ENCODE assay signal across 10 mouse cellular contexts in genomic region chr7:141079481-141080449, GRCm38 (mm10). TPM values are rescaled to one million over a fixed set of nuclear protein-coding genes. Genes with fewer than 3 reads are reported as not detected.
DNase-seq lines count a peak whose midpoint lies in the region; ATAC-seq and TF ChIP-seq lines count a peak whose summit lies in the region.
"Had no signal": no experiment of that assay in that cellular context is flagged by ENCODE, and none has a peak within 500 bp of the region (broad histone marks: within the 10 kb centered on the region; RNA-seq: fewer than 3 reads in every experiment).

No protein-coding gene starts in this region.

- ATAC-seq in embryonic facial prominence, embryonic 11.5 days (replicated peaks; ENCODE audit: insufficient number of reproducible peaks, low FRiP score, low TSS enrichment, low read depth), result no peak
- peak; percentile 63 for ATAC-seq in kidney, postnatal 0 days (replicated peaks; ENCODE audit: low FRiP score, low read depth)
- ATAC-seq in lung, embryonic 16.5 days (ENCODE audit: low read depth), result peak; percentile 89

- peak overlapping the region; percentile 10; the same call in 1 of the 2 replicates for H3K4me3 ChIP-seq in embryonic facial prominence, embryonic 11.5 days (ENCODE audit: low read depth, low read length)
- peak overlapping the region; percentile 24 for H3K4me3 ChIP-seq in kidney, postnatal 0 days (replicated peaks; ENCODE audit: low read depth, low read length)
- H3K4me3 ChIP-seq in lung, embryonic 16.5 days (ENCODE audit: low read length), result peak overlapping the region; percentile 46
- H3K4me3 ChIP-seq: erythroblast, embryonic 14.5 days had no signal

- no peaks in the 10 kb centered on the region for H3K4me1 ChIP-seq in embryonic facial prominence, embryonic 11.5 days (ENCODE audit: control insufficient read depth, insufficient read depth, low read length)
- no peaks in the 10 kb centered on the region; the same call in 1 of the 2 replicates for H3K4me1 ChIP-seq in kidney, postnatal 0 days (replicated peaks; ENCODE audit: insufficient read depth, low read length)
- peaks cover 3% of the 10 kb centered on the region; the same call in 1 of the 2 replicates for H3K4me1 ChIP-seq in lung, embryonic 16.5 days (replicated peaks; ENCODE audit: control insufficient read depth, insufficient read depth, low read length)

- peak; percentile 52 for DNase-seq in 3134 (ENCODE audit: extremely low read depth, insufficient read length, low spot score)
- DNase-seq in embryonic facial prominence, embryonic 11.5 days (ENCODE audit: low spot score), result no peak
- no peak for DNase-seq in kidney, postnatal 0 days (ENCODE audit: low spot score)
- no peak for DNase-seq in adrenal gland, postnatal 14 days
- DNase-seq in spleen, adult 12 weeks (ENCODE audit: low spot score), result no peak
- no peak for DNase-seq in left cerebral cortex, postnatal 14 days (ENCODE audit: low spot score in 2 of 2)
- DNase-seq: spleen, adult 18-20 months had no signal

- no peak for TF ChIP-seq CTCF in kidney, postnatal 0 days (IDR thresholded peaks at IDR 0.05; ENCODE audit: low read depth)

- 18% methylated on average over 34 of the region's 34 CpGs for WGBS in embryonic facial prominence, embryonic 11.5 days
- 19% methylated on average over 34 of the region's 34 CpGs for WGBS in kidney, postnatal 0 days
- 21% methylated on average over 32 of the region's 34 CpGs for WGBS in lung, embryonic 16.5 days

- peak overlapping the region; percentile 16 for H3K4me2 ChIP-seq in embryonic facial prominence, embryonic 11.5 days (ENCODE audit: low read depth, low read length)
- H3K4me2 ChIP-seq in kidney, postnatal 0 days (ENCODE audit: low read length), result peak overlapping the region; percentile 48
- H3K4me2 ChIP-seq in lung, embryonic 16.5 days (ENCODE audit: low read depth, low read length), result peak overlapping the region; percentile 41

- no peaks in the 10 kb centered on the region for H3K9me3 ChIP-seq in embryonic facial prominence, embryonic 11.5 days (replicated peaks; ENCODE audit: control insufficient read depth, low read length)
- no peaks in the 10 kb centered on the region for H3K9me3 ChIP-seq in kidney, postnatal 0 days (replicated peaks; ENCODE audit: low read length)
- H3K9me3 ChIP-seq in lung, embryonic 16.5 days (ENCODE audit: control insufficient read depth, low read length), result no peaks in the 10 kb centered on the region

- peak overlapping the region; percentile 41 for H3K9ac ChIP-seq in embryonic facial prominence, embryonic 11.5 days (replicated peaks; ENCODE audit: low read length)
- peak overlapping the region; percentile 42; the same call in 1 of the 2 replicates for H3K9ac ChIP-seq in kidney, postnatal 0 days (ENCODE audit: low read depth, low read length)
- peak overlapping the region; percentile 65 for H3K9ac ChIP-seq in lung, embryonic 16.5 days (ENCODE audit: low read length)

- no peaks in the 10 kb centered on the region for H3K27me3 ChIP-seq in embryonic facial prominence, embryonic 11.5 days (ENCODE audit: control insufficient read depth, insufficient read depth, low read length)
- H3K27me3 ChIP-seq in kidney, postnatal 0 days (ENCODE audit: insufficient read depth, low read length), result no peaks in the 10 kb centered on the region
- no peaks in the 10 kb centered on the region for H3K27me3 ChIP-seq in lung, embryonic 16.5 days (ENCODE audit: control insufficient read depth, insufficient read depth, low read depth, low read length)

- H3K36me3 ChIP-seq in embryonic facial prominence, embryonic 11.5 days (replicated peaks; ENCODE audit: control insufficient read depth, insufficient read depth, low read depth, low read length), result no peaks in the 10 kb centered on the region
- 0 out of 2 replicates have a peak, but pooled peaks cover 6% of the 10 kb centered on the region for H3K36me3 ChIP-seq in kidney, postnatal 0 days (ENCODE audit: insufficient read depth, low read length)
- H3K36me3 ChIP-seq in lung, embryonic 16.5 days (ENCODE audit: control insufficient read depth, insufficient read depth, low read length), result no peaks in the 10 kb centered on the region

- intact Hi-C loops in left cerebral cortex, postnatal 14 days (cut with DNase I), result no loop called here

- H3K27ac ChIP-seq in embryonic facial prominence, embryonic 11.5 days (replicated peaks; ENCODE audit: low read depth, low read length), result no peak overlapping the region
- peak overlapping the region; percentile 31; the same call in 1 of the 2 replicates for H3K27ac ChIP-seq in kidney, postnatal 0 days
- H3K27ac ChIP-seq in lung, embryonic 16.5 days (ENCODE audit: low read length), result peak overlapping the region; percentile 68

RNA-seq across cellular contexts. Expression of gene Pkp3, which starts 1.7 kb away (rescaled TPM):
- 3.1 and 3.5 TPM in 2 replicates for polyA plus RNA-seq in embryonic facial prominence, embryonic 11.5 days (2014; fragmentation: Nextera tagmentation; extraction: Ambion mirVana)
- polyA plus RNA-seq in kidney, postnatal 0 days (2015; fragmentation: Nextera tagmentation; extraction: Ambion mirVana), result 11.1 and 13.4 TPM in 2 replicates
- polyA plus RNA-seq in lung, embryonic 16.5 days (2015; fragmentation: Nextera tagmentation; extraction: Ambion mirVana), result 16.6 and 18.5 TPM in 2 replicates
- total RNA-seq in adrenal gland, postnatal 14 days (2021), result 0.96 and 3.5 TPM in 2 replicates
- total RNA-seq in left cerebral cortex, postnatal 14 days (2021), result under 1 TPM in 1 of 2 experiments, not detected in 1; 0.55 TPM
- total RNA-seq: left cerebral cortex, postnatal 36 days had no signal

RNA-seq across cellular contexts. Expression of gene B4galnt4, which starts 18.9 kb away (rescaled TPM):
- polyA plus RNA-seq in embryonic facial prominence, embryonic 11.5 days (2014; fragmentation: Nextera tagmentation; extraction: Ambion mirVana), result 15.8 and 19.4 TPM in 2 replicates
- 6.4 and 7.4 TPM in 2 replicates for polyA plus RNA-seq in kidney, postnatal 0 days (2015; fragmentation: Nextera tagmentation; extraction: Ambion mirVana)
- polyA plus RNA-seq in lung, embryonic 16.5 days (2015; fragmentation: Nextera tagmentation; extraction: Ambion mirVana), result 3.2 and 3.8 TPM in 2 replicates
- total RNA-seq in adrenal gland, postnatal 14 days (2021), result 1.4 and 2.7 TPM in 2 replicates
- total RNA-seq in left cerebral cortex, postnatal 14 days (2021), result 10 to 100 TPM; 92.9 to 93.9 TPM

RNA-seq across cellular contexts. Expression of gene Sigirr, which starts 20.6 kb away (rescaled TPM):
- polyA plus RNA-seq in embryonic facial prominence, embryonic 11.5 days (2014; fragmentation: Nextera tagmentation; extraction: Ambion mirVana), result 1.6 and 1.8 TPM in 2 replicates
- 54.1 and 59.6 TPM in 2 replicates for polyA plus RNA-seq in kidney, postnatal 0 days (2015; fragmentation: Nextera tagmentation; extraction: Ambion mirVana)
- 17.7 and 20.4 TPM in 2 replicates for polyA plus RNA-seq in lung, embryonic 16.5 days (2015; fragmentation: Nextera tagmentation; extraction: Ambion mirVana)
- 7.5 and 10.0 TPM in 2 replicates for total RNA-seq in adrenal gland, postnatal 14 days (2021)
- total RNA-seq in left cerebral cortex, postnatal 14 days (2021), result 1 to 10 TPM; 2.5 to 2.6 TPM

RNA-seq across cellular contexts. Expression of gene Ano9, which starts 37.8 kb away (rescaled TPM):
- 1.2 and 1.3 TPM in 2 replicates for polyA plus RNA-seq in embryonic facial prominence, embryonic 11.5 days (2014; fragmentation: Nextera tagmentation; extraction: Ambion mirVana)
- 6.9 and 8.1 TPM in 2 replicates for polyA plus RNA-seq in kidney, postnatal 0 days (2015; fragmentation: Nextera tagmentation; extraction: Ambion mirVana)
- polyA plus RNA-seq in lung, embryonic 16.5 days (2015; fragmentation: Nextera tagmentation; extraction: Ambion mirVana), result 6.7 and 6.9 TPM in 2 replicates
- total RNA-seq in adrenal gland, postnatal 14 days (2021), result 0.22 and 0.38 TPM in 2 replicates
- total RNA-seq in left cerebral cortex, postnatal 14 days (2021), result not detected
- total RNA-seq: left cerebral cortex, postnatal 36 days had no signal
- polyA plus RNA-seq: erythroblast, embryonic 14.5 days had no signal

RNA-seq across cellular contexts. Expression of gene Ptdss2, which starts 42.4 kb away (rescaled TPM):
- polyA plus RNA-seq in embryonic facial prominence, embryonic 11.5 days (2014; fragmentation: Nextera tagmentation; extraction: Ambion mirVana), result 67.3 and 69.6 TPM in 2 replicates
- polyA plus RNA-seq in kidney, postnatal 0 days (2015; fragmentation: Nextera tagmentation; extraction: Ambion mirVana), result 75.3 and 85.1 TPM in 2 replicates
- polyA plus RNA-seq in lung, embryonic 16.5 days (2015; fragmentation: Nextera tagmentation; extraction: Ambion mirVana), result 60.3 and 65.2 TPM in 2 replicates
- total RNA-seq in adrenal gland, postnatal 14 days (2021), result 46.2 and 49.6 TPM in 2 replicates
- 10 to 100 TPM; 52.9 to 65.6 TPM for total RNA-seq in left cerebral cortex, postnatal 14 days (2021)
